Comparison of ENCODE assay signal across 8 mouse cellular contexts in the genomic region with DNA sequence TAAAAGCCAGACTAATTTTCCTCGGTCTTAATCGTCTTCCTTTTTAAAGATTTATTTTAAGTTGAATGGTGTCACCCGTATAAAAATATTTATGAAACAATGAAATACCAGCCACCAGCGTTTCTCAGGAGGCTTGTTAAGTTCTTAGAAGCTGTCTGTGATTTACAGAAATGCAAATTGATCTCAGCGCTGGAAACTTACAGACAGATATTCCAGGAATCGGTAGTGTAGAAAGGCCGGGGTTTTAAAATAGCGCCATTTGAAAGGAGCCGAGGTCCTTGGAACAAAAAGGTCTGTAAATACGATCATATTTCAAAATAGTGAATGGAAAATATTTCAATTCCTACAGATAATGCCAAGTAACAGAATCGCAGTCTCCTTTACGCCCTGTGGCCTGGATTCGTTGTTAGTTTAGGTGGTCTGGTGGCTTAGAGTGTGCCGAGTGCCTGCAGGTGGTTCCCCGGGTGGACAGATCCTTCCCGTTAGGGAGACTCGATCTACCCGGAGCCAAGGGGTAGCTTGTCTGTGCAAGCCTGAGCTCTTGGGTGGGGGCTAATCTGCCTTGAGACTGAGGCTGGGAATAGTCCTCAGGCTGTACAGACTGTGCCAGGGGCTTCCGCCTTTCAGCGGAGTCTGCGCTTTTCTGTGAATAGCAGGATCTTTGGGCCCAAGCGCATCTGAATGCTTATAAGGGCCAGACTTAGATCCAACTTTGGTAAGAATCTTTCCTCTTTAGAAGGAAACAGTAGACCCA. TPM values are rescaled to one million over a fixed set of nuclear protein-coding genes. Genes with fewer than 3 reads are reported as not detected.
DNase-seq lines count a peak whose midpoint lies in the region; ATAC-seq and TF ChIP-seq lines count a peak whose summit lies in the region.

No protein-coding gene starts in this region.

- peaks cover 41% of the 10 kb centered on the region for H3K4me1 ChIP-seq in embryonic facial prominence, embryonic 14.5 days (ENCODE audit: control insufficient read depth, insufficient read depth, low read length)
- H3K4me1 ChIP-seq in lung, postnatal 0 days (ENCODE audit: insufficient read depth, low read depth, low read length): peaks cover 20% of the 10 kb centered on the region

- no peak for TF ChIP-seq EP300 in lung, postnatal 0 days (IDR thresholded peaks at IDR 0.05)

- TF ChIP-seq CTCF in lung, postnatal 0 days (IDR thresholded peaks at IDR 0.05): no peak

- H3K27me3 ChIP-seq in embryonic facial prominence, embryonic 14.5 days (replicated peaks; ENCODE audit: control insufficient read depth, insufficient read depth, low read length): no peaks in the 10 kb centered on the region
- H3K27me3 ChIP-seq in lung, postnatal 0 days (replicated peaks; ENCODE audit: insufficient read depth, low read length): no peaks in the 10 kb centered on the region

- WGBS in embryonic facial prominence, embryonic 14.5 days: 1% methylated on average over 22 of the region's 22 CpGs
- WGBS in lung, postnatal 0 days: 5% methylated on average over 22 of the region's 22 CpGs

- no peaks in the 10 kb centered on the region for H3K36me3 ChIP-seq in embryonic facial prominence, embryonic 14.5 days (ENCODE audit: control insufficient read depth, insufficient read depth, low read length)
- no peaks in the 10 kb centered on the region for H3K36me3 ChIP-seq in lung, postnatal 0 days (ENCODE audit: insufficient read depth, low read length)

- intact Hi-C loops in heart, postnatal 10 days (cut with DNase I): loop anchor here (2.0 to 5.0 kb wide), 2 partner anchors 16 to 42 kb away; no protein-coding TSS in a partner anchor

- peak overlapping the region; percentile 89 for H3K4me3 ChIP-seq in embryonic facial prominence, embryonic 14.5 days (ENCODE audit: low read depth, low read length)
- H3K4me3 ChIP-seq in lung, postnatal 0 days (ENCODE audit: low read depth, low read length): peak overlapping the region; percentile 89

- peak; percentile 31 for ATAC-seq in embryonic facial prominence, embryonic 14.5 days (ENCODE audit: low read depth)
- ATAC-seq in lung, postnatal 0 days: no peak
- ATAC-seq in megakaryocyte-erythroid progenitor cell, adult 5-6 weeks (replicated peaks; ENCODE audit: low FRiP score, low TSS enrichment, poor library complexity, severe bottlenecking): no peak

- peak overlapping the region; percentile 99 for H3K27ac ChIP-seq in embryonic facial prominence, embryonic 14.5 days (replicated peaks; ENCODE audit: low read depth, low read length)
- peak overlapping the region; percentile 99 for H3K27ac ChIP-seq in lung, postnatal 0 days (ENCODE audit: low read length)

- peak overlapping the region; percentile 96 for H3K9ac ChIP-seq in embryonic facial prominence, embryonic 14.5 days (ENCODE audit: low read depth, low read length)
- H3K9ac ChIP-seq in lung, postnatal 0 days (replicated peaks; ENCODE audit: low read depth): peak overlapping the region; percentile 93

- H3K9me3 ChIP-seq in embryonic facial prominence, embryonic 14.5 days (ENCODE audit: control insufficient read depth, low read length): no peaks in the 10 kb centered on the region
- H3K9me3 ChIP-seq in lung, postnatal 0 days (ENCODE audit: low read length): no peaks in the 10 kb centered on the region

- peak; percentile 56 for DNase-seq in 3T3-L1 (ENCODE audit: low read depth, low spot score)
- DNase-seq in adrenal gland, adult 2 months: peak; percentile 72
- DNase-seq in embryonic facial prominence, embryonic 14.5 days (ENCODE audit: low spot score): peak; percentile 85
- peak; percentile 64 to 73 for DNase-seq in heart, postnatal 10 days
- peak; percentile 52 to 73 for DNase-seq in kidney, postnatal 25 days
- DNase-seq in lung, postnatal 0 days (ENCODE audit: low spot score): peak; percentile 43
- DNase-seq in right cerebral cortex, postnatal 4 days: peak; percentile 37

- H3K4me2 ChIP-seq in embryonic facial prominence, embryonic 14.5 days (ENCODE audit: low read depth, low read length): peak overlapping the region; percentile 86
- H3K4me2 ChIP-seq in lung, postnatal 0 days (replicated peaks; ENCODE audit: low read depth, low read length): peak overlapping the region; percentile 66

RNA-seq across cellular contexts. Expression of a gene that starts 1.6 kb away (rescaled TPM):
- 100 to 1,000 TPM in 1 of 2 experiments, 10 to 100 TPM in 1; 57.7 to 106 TPM for total RNA-seq in adrenal gland, adult 2 months (2021)
- 10.9 and 18.6 TPM in 2 replicates for polyA plus RNA-seq in adrenal gland, adult 2 months (2012; rRNA removed)
- 18.0 and 18.2 TPM in 2 replicates for polyA plus RNA-seq in embryonic facial prominence, embryonic 14.5 days (2014; fragmentation: Nextera tagmentation; extraction: Ambion mirVana)
- total RNA-seq in heart, postnatal 10 days (2021): 100 to 1,000 TPM; 134 to 147 TPM
- polyA plus RNA-seq in lung, postnatal 0 days (2015; fragmentation: Nextera tagmentation; extraction: Ambion mirVana): 23.0 and 28.8 TPM in 2 replicates
- total RNA-seq in megakaryocyte-erythroid progenitor cell, adult 5-6 weeks (2014; fragmentation: Nextera tagmentation): not detected in 2 replicates
- 2.5 TPM in 1 of 2 replicates, not detected in the other for total RNA-seq in megakaryocyte-erythroid progenitor cell, adult 5-6 weeks (2017)

Comparison
In these comparisons a context has a peak if more than half of its experiments do, and no peak if none do; other contexts are left out.
1. RNA of a gene that starts 1.6 kb away (total RNA-seq): 134 to 147 TPM in heart, postnatal 10 days and 57.7 to 106 TPM in adrenal gland, adult 2 months; 2.5 TPM in megakaryocyte-erythroid progenitor cell, adult 5-6 weeks; every median in the first group is over 10 times any median in the second.
2. Peak in every context shown above with its lines, with median percentiles within 50 percentile points of each other: DNase-seq.